Mouse (Mus musculus) intestine, embryonic 14.5 days (tissue): ENCODE measurements around the gene Aspdh. TPM values are rescaled to one million over a fixed set of nuclear protein-coding genes. Genes with fewer than 3 reads are reported as not detected.

ENCODE experiments used
- ATAC-seq: fragments of 200-750 bp; cut with Nextera tagmentation; replicated peaks from 2 replicates; pipeline ENCODE4 v1.8.0; 2017; ENCODE audit warnings: low read depth, moderate number of reproducible peaks, moderate TSS enrichment, moderate library complexity; ENCODE audit not compliant: low FRiP score, low TSS enrichment
- DNase-seq: peaks from one replicate; pipeline ENCODE4 v3.0.0-alpha.2; 2018; ENCODE audit warnings: low spot score
- H3K27ac ChIP-seq: fragments of 300-500 bp; sonication (generic); 2 replicates; pipeline ENCODE4 v1.5.1; 2014; ENCODE audit warnings: low read depth, mild to moderate bottlenecking, control low read depth
- H3K27me3 ChIP-seq: fragments of 300-500 bp; sonication (generic); replicated peaks from 2 replicates; pipeline ENCODE4 v1.6.1; 2014; ENCODE audit warnings: low read length, control low read depth; ENCODE audit not compliant: control insufficient read depth, insufficient read depth
- H3K36me3 ChIP-seq: fragments of 300-500 bp; sonication (generic); 2 replicates; pipeline ENCODE4 v1.6.1; 2014; ENCODE audit warnings: low read length, control low read depth; ENCODE audit not compliant: control insufficient read depth, insufficient read depth
- H3K4me1 ChIP-seq: fragments of 300-500 bp; sonication (generic); replicated peaks from 2 replicates; pipeline ENCODE4 v1.6.1; 2014; ENCODE audit warnings: low read length, control low read depth, mixed read lengths; ENCODE audit not compliant: control insufficient read depth, insufficient read depth
- H3K4me2 ChIP-seq: fragments of 300-500 bp; sonication (generic); 2 replicates; pipeline ENCODE4 v1.6.1; 2014; ENCODE audit warnings: low read length
- H3K4me3 ChIP-seq: fragments of 300-500 bp; sonication (generic); 2 replicates; pipeline ENCODE4 v1.5.1; 2014; ENCODE audit warnings: low read depth, low read length, control low read depth, mixed read lengths
- H3K9ac ChIP-seq: fragments of 300-500 bp; sonication (generic); 2 replicates; pipeline ENCODE4 v1.6.1; 2014; ENCODE audit warnings: mild to moderate bottlenecking, low read length
- H3K9me3 ChIP-seq: fragments of 300-500 bp; sonication (generic); 2 replicates; pipeline ENCODE4 v1.6.1; 2016; ENCODE audit warnings: low read length, control low read depth; ENCODE audit not compliant: control insufficient read depth
- WGBS: fragments of 180-500 bp; shearing (Covaris S2); extraction: QIAGEN DNeasy Blood & Tissue Kit; methylation state at CpG from one replicate; pipeline ENCODE4 v1.1.7; 2014; 5-methylcytosine and 5-hydroxymethylcytosine counted together
- microRNA-seq: library from miRNA; unstranded; fragments of <30 nt; microRNA quantifications from one replicate; pipeline ENCODE4, GENCODE M21; 2016
- polyA plus RNA-seq: library from polyadenylated mRNA; unstranded; fragments of >200 nt; fragmentation: Nextera tagmentation; extraction: Ambion mirVana; gene quantifications from 2 replicates; pipeline ENCODE4 v1.2.1, GENCODE M21; 2014

The Aspdh gene
- polyA plus RNA-seq, 1 experiment from 2014 or later, result not detected

DNA sequence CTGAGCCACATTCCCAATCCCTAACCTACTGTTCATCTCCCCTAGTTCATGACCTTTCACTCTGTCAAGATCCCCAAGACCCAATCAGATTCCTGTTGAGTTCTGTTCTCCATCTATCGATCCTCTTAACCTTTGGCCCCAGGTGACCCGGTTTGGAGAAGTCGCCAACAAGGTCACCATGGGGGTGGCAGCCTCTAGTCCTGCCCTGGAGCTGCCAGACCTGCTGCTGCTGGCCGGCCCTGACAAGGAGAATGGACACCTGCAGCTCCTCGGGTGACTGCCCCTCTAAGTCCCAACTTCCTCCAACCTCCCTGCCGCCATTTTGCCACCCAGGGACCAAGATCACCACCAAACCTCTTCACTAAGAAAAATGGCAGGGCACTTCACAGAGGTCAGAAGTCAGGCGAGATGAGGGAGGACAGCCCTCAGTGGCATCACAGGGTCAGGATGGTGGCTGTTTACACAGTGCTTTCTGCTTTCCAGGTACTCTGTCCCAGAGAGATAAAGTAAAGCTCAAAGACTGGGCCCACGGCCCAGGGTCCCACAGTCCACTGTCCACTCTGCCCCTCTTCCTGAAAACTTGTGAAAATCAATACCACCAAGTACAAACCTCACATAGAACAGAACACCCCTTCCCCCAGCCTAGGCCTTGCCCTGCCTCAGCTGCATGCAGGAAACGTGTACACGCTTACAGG lies 32.3 kb downstream of the Aspdh start:
- WGBS, result 81% methylated on average over 10 of the region's 10 CpGs
- no peak for DNase-seq
- H3K4me1 ChIP-seq, result peaks cover 9% of the 10 kb centered on the region

DNA sequence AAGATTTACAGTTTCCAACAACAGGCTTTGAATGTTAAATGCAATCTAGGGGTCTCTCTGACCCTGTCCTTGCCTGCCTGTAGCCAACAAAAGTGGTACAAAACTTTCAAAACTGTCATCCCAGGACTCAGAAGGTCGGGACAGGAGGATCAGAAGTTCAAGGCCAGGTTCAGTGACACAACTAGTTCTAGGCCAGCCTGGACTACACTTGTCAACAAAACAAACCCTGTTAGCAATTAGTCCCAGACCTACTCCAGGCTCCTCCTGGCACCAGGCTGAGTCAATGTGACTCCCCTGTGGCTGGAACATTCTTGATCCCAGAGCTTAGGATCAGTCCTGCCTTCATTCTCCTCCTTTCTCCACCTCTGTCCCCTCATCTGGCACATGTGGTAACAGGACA lies 33.7 kb downstream of the Aspdh start:
- no peak overlapping the region for H3K27ac ChIP-seq
- no peaks in the 10 kb centered on the region for H3K9me3 ChIP-seq
- peaks cover 7% of the 10 kb centered on the region; the same call in 1 of the 2 replicates for H3K36me3 ChIP-seq
- 82% methylated on average over 1 of the region's 1 CpGs for WGBS
- no peak for ATAC-seq
- H3K4me1 ChIP-seq, result peaks cover 9% of the 10 kb centered on the region
- H3K27me3 ChIP-seq, result no peaks in the 10 kb centered on the region; the same call in 1 of the 2 replicates
- H3K4me2 ChIP-seq, result no peak overlapping the region
- H3K4me3 ChIP-seq, result no peak overlapping the region
- no peak for DNase-seq
- no peak overlapping the region for H3K9ac ChIP-seq

More for the DNA sequence above, 32.3 kb downstream of the Aspdh start:
- Histone ChIP-seq H3K27ac (no peak overlapping the region), H3K27me3 (no peaks in the 10 kb centered on the region; the same call in 1 of the 2 replicates), H3K9ac (no peak overlapping the region), H3K36me3 (peaks cover 18% of the 10 kb centered on the region), H3K9me3 (no peaks in the 10 kb centered on the region), H3K4me3 (peak overlapping the region; percentile 92), H3K4me2 (peak overlapping the region; percentile 92)
- ATAC-seq, result no peak

DNA sequence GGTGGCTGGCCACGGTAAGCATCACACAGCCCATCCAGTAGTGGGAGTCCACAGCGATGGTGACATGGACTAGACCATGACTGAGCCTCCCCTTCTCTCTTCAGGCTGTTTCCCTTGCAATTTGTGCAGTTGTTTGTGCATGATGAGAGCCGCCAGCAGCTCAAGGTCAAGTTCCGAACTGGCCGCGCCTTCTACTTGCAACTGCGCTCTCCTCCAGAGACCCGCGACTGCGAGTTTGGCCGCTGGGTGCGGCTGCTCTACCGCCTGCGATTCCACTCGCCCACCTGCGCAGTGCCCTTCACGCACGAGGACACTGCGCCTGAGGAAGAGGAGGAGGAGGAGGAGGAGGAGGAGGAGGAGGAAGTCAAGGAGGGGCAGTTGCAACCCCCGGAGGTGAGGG lies 34.9 kb downstream of the Aspdh start:
- ATAC-seq, result no peak
- 58% methylated on average over 18 of the region's 20 CpGs for WGBS

DNA sequence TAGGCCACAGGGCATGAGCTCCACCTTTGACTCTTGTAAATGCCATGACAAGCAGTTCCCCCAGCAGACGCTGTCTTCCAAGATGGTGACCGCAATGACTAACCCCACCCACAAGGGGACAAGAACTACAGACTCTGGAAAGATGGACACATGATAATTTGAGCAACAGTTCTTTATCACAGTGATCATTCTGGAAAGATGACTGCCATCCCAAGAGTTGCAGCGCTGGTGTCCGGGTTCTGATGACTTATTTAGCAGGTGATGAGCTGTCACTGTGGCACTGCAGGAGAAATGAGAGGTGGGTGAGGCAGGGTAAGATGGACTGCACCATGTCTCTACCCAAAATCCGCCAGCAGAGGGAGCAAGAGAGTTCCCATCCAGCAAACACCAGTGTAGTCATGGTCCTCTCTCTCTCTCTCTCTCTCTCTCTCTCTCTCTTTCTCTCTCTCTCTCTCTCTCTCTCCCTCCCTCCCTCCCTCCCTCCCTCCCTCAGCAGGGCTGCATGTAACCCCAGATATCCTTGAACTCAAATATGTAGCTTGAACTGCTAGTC lies 36.4 kb downstream of the Aspdh start:
- no peak overlapping the region for H3K4me3 ChIP-seq
- WGBS, result 34% methylated on average over 5 of the region's 5 CpGs

More for the DNA sequence above, 34.9 kb downstream of the Aspdh start:
- no peak overlapping the region for H3K4me3 ChIP-seq
- 0 out of 2 replicates have a peak, but pooled peaks cover 3% of the 10 kb centered on the region for H3K9me3 ChIP-seq
- no peak for DNase-seq
- no peak overlapping the region for H3K9ac ChIP-seq
- H3K27ac ChIP-seq, result no peak overlapping the region
- no peaks in the 10 kb centered on the region for H3K36me3 ChIP-seq
- H3K4me2 ChIP-seq, result no peak overlapping the region
- H3K27me3 ChIP-seq, result no peaks in the 10 kb centered on the region; the same call in 1 of the 2 replicates
- peaks cover 8% of the 10 kb centered on the region for H3K4me1 ChIP-seq

DNA sequence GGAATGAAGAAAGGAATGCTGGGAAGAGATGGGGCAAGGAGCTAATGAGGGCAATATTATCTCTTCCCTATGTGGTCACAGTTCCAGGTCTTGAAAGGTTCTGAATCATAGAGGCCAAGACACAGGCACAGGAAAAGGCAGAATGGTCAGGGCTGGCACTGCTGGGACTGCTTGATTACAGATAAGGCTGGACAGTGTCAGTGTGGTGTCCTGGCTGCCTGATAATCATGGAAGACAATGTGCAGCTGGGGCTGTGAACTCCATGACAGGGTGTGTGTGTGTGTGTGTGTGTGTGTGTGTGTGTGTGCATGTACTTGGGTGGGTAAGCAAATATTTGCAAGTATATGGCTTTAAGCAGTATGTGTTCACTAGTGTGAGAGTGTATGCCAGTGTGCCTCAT lies 42.3 kb downstream of the Aspdh start:
- Histone ChIP-seq H3K9me3 (0 out of 2 replicates have a peak, but pooled peaks cover 3% of the 10 kb centered on the region), H3K27ac (no peak overlapping the region), H3K9ac (no peak overlapping the region), H3K4me3 (no peak overlapping the region), H3K27me3 (0 out of 2 replicates have a peak, but pooled peaks cover 6% of the 10 kb centered on the region), H3K4me1 (no peaks in the 10 kb centered on the region), H3K36me3 (no peaks in the 10 kb centered on the region), H3K4me2 (no peak overlapping the region)
- DNase-seq, result no peak
- ATAC-seq, result no peak

More for the DNA sequence above, 36.4 kb downstream of the Aspdh start:
- DNase-seq, result peak; percentile 87
- no peaks in the 10 kb centered on the region for H3K36me3 ChIP-seq
- H3K27ac ChIP-seq, result no peak overlapping the region
- no peak overlapping the region for H3K4me2 ChIP-seq
- no peak for ATAC-seq
- H3K9me3 ChIP-seq, result 0 out of 2 replicates have a peak, but pooled peaks cover 3% of the 10 kb centered on the region
- H3K27me3 ChIP-seq, result no peaks in the 10 kb centered on the region; the same call in 1 of the 2 replicates
- no peaks in the 10 kb centered on the region; the same call in 1 of the 2 replicates for H3K4me1 ChIP-seq
- no peak overlapping the region for H3K9ac ChIP-seq

Small RNAs within 50 kb of the gene (microRNA-seq; reads per million reads assigned to microRNA genes)
- gene Mir7052, result 0.76 reads per million

Other genes starting within 250 kb of the Aspdh start
- gene Klk1b5, start 249.4 kb upstream of the Aspdh start, polyA plus RNA-seq, result not detected in 2 replicates
- 0.39 and 1.8 TPM in 2 replicates for gene Klk1, start 240.0 kb upstream of the Aspdh start, polyA plus RNA-seq
- not detected in 2 replicates for gene Gm36864, start 229.2 kb upstream of the Aspdh start, polyA plus RNA-seq
- 1.1 and 1.6 TPM in 2 replicates for gene 1700028J19Rik, start 218.7 kb upstream of the Aspdh start, polyA plus RNA-seq
- gene 2410002F23Rik, start 218.7 kb upstream of the Aspdh start, polyA plus RNA-seq, result 124 and 129 TPM in 2 replicates
- gene Acp4, start 208.0 kb upstream of the Aspdh start, polyA plus RNA-seq, result not detected in 2 replicates
- gene Gm15517, start 203.9 kb upstream of the Aspdh start, polyA plus RNA-seq, result not detected in 2 replicates
- gene Clec11a, start 158.5 kb upstream of the Aspdh start, polyA plus RNA-seq, result 5.4 and 6.3 TPM in 2 replicates
- 3.0 and 3.3 TPM in 2 replicates for gene Shank1, start 155.1 kb upstream of the Aspdh start, polyA plus RNA-seq
- 1.6 and 1.7 TPM in 2 replicates for gene Syt3, start 81.3 kb upstream of the Aspdh start, polyA plus RNA-seq
- 1.5 and 1.6 TPM in 2 replicates for gene 1700008O03Rik, start 79.6 kb upstream of the Aspdh start, polyA plus RNA-seq
- gene Lrrc4b, start 36.4 kb upstream of the Aspdh start, polyA plus RNA-seq, result 1.3 TPM in 2 replicates
- gene Josd2, start 2.6 kb downstream of the Aspdh start, polyA plus RNA-seq, result 72.1 and 77.0 TPM in 2 replicates
- 107 and 116 TPM in 2 replicates for gene Emc10, start 31.1 kb downstream of the Aspdh start, polyA plus RNA-seq
- 10.2 and 11.5 TPM in 2 replicates for gene Fam71e1, start 31.2 kb downstream of the Aspdh start, polyA plus RNA-seq
- 0.28 and 0.32 TPM in 2 replicates for gene Mybpc2, start 59.3 kb downstream of the Aspdh start, polyA plus RNA-seq
- 0.12 and 0.20 TPM in 2 replicates for gene Spib, start 66.7 kb downstream of the Aspdh start, polyA plus RNA-seq
- 74.7 and 75.2 TPM in 2 replicates for gene Pold1, start 83.5 kb downstream of the Aspdh start, polyA plus RNA-seq
- 69.4 and 70.6 TPM in 2 replicates for gene Nr1h2, start 88.6 kb downstream of the Aspdh start, polyA plus RNA-seq
- 1.6 and 1.7 TPM in 2 replicates for gene Napsa, start 107.0 kb downstream of the Aspdh start, polyA plus RNA-seq
- gene Kcnc3, start 125.3 kb downstream of the Aspdh start, polyA plus RNA-seq, result 0.19 and 0.26 TPM in 2 replicates
- gene Myh14, start 205.5 kb downstream of the Aspdh start, polyA plus RNA-seq, result 26.7 and 33.4 TPM in 2 replicates
- gene Izumo2, start 243.4 kb downstream of the Aspdh start, polyA plus RNA-seq, result not detected in 2 replicates